Mouse (Mus musculus): ENCODE results near the gene Cadm3. TPM values are rescaled to one million over a fixed set of nuclear protein-coding genes. Genes with fewer than 3 reads are reported as not detected.

Cadm3 gene
- total RNA-seq (2015; ENCODE audit: low replicate concordance) (not detected in 2 replicates), total RNA-seq (2017; ENCODE audit: low replicate concordance) (7.8 TPM in 2 replicates)

DNA sequence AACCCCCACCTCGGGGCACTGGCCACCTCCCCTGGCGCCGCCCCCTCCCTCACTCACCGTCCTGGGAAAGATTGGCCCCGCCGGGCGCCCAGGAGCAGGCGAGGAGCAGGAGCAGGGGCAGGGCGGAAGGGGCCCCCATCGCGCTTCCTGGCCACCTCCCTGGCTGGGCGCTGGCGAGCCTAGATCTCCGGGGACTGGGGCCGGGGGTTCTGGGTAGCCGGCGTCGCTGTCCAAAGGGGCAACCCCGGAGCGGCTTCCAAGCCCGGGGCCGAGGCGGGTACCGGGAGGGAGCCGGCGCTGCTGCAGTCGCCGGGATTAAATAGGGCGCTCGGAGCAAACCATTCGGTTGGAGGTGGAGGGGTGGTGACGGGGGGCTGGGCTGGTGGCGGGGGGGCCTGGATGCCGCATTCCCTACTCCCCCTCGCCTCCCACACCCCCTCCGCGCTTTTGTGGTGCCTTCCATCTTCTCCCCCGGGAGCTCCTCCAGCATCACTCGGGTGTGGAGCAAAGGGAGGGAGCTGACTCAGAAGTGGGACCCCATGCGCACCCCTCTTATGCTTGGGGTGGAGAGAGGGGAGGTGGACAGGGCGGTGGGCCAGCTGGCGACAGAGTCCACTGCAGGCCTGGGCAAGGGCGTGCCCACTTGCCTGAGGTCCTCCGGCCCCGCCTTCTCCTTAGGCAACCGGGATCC is at the start of gene Cadm3:
Gene Cadm3 (minus strand): TSS at position 340 of the 691 bp plus-strand sequence.
- ATAC-seq (replicated peaks; ENCODE audit: low FRiP score, poor library complexity, severe bottlenecking), result 0 out of 2 replicates have a peak, but pooled peaks have one; percentile 17

GRCm38 (mm10) chr1:173414631-173415030 is 47.1 kb upstream of the Cadm3 start:
- no peak for ATAC-seq (replicated peaks; ENCODE audit: low FRiP score, poor library complexity, severe bottlenecking)

GRCm38 (mm10) chr1:173411863-173412262 is 44.4 kb upstream of the Cadm3 start:
- no peak for ATAC-seq (replicated peaks; ENCODE audit: low FRiP score, poor library complexity, severe bottlenecking)

GRCm38 (mm10) chr1:173409066-173409465 is 41.6 kb upstream of the Cadm3 start:
- ATAC-seq (replicated peaks; ENCODE audit: low FRiP score, poor library complexity, severe bottlenecking), result no peak

- no peak for ATAC-seq (replicated peaks; ENCODE audit: low FRiP score, poor library complexity, severe bottlenecking)
Observed at GRCm38 (mm10) chr1:173404696-173405309, 37.3 kb upstream of the Cadm3 start.

DNA sequence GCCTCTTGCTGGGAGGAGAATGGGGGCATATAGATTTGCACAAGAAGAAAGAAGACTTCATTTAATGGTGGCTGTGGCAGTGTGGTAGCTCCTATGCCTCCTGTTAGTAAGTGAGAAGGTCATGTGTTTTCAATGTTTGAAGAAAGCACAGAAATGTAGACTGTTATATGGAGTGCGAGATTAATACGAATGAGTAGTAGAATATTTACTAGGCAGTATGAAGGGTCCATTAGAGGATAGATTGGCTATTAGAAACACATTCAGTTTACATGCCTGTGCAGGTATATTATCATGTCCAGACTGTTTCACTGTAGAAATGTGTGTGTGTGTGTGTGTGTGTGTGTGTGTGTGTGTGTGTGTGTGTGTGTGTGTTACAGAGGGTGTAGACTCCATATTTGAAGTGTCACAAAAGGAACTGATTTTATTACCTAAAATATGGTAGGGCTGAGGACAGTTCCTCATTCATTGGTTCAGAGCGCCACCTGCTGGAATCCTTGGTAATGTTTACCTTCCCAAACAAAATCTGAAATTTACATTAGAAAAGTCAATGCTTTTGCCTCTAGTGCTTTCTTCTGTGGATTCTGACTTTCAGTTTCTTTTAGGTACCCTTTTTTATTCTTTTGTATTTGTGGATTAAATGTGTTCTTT is 31.0 kb upstream of the Cadm3 start:
- peak; percentile 50; the same call in 1 of the 2 replicates for ATAC-seq (replicated peaks; ENCODE audit: low FRiP score, poor library complexity, severe bottlenecking)

DNA sequence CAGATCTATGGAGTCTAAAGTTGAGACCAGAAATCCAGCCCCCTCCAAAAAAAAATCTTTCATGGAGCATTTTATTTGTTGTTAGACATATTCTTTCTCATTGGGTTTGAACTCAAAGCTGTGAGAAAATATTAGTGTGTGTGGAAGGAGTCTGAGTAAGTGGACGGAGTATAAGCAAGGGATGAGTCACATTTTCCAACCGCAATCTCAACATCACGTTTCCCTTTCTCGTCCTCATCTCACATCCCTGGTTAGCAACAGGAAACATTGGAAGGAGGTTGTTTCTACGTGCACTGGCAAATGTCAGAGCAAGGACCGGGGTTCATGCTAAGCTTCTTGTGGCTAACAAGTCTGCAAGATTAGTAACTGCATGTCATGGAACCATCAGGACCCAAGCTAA is 24.3 kb upstream of the Cadm3 start:
- no peak for ATAC-seq (replicated peaks; ENCODE audit: low FRiP score, poor library complexity, severe bottlenecking)

DNA sequence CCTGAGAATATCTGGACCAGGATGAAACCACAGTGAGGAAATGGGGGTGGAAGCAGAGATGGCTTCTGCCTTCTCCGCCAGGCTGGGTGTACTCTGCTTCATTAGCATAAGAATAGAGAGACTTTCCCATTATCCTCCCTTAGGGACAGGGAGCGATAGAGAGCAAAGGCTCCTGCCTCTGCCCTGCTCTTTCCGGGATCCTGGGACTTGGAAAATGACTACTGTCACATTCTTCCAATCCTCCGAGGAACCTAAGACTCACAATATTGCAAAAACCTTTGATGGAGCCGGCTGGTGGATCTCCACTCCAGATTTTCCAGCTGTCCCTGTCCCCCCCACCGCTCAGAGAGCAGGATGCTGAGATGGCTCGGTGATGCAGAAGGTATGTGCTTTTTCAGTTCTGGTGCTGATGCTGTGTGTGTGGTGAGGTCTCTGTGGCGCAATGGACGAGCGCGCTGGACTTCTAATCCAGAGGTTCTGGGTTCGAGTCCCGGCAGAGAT is 22.5 kb upstream of the Cadm3 start:
- ATAC-seq (replicated peaks; ENCODE audit: low FRiP score, poor library complexity, severe bottlenecking), result no peak

DNA sequence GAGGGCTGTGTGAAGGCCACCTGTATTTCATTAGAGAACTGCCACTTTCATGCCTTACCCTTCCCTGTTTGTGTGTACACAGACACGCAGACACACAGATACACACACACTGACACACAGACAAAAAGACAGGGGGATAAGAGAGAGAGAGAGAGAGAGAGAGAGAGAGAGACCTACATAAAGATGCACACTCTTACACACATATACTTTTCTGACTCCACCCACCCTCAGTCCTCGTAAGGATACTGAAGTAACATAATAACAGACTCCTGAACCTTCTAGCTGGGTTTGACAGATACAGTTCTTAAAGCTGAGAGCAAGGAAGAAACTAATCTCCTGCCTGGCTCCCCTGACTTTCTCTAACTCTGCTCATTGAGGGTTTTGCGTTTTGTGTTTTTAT is 21.9 kb upstream of the Cadm3 start:
- no peak for ATAC-seq (replicated peaks; ENCODE audit: low FRiP score, poor library complexity, severe bottlenecking)

DNA sequence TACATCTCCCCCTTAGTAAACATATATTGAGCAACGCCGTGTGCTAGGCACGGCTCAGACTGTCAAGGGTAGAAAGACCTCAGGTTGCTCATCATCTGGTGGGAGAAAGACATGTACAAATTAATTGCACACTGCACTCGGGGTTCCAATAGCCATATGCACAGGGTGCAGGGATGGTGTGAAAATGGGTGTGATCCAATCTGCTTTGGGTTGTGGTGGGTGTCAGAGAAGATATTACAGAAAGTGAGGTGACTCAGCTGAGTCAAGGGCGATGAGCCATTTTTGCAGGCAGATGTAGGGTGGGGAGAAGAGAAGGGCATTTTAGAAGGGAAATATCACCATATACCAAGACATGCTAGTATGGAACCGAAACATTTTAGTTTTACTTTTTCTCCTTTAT is 13.9 kb upstream of the Cadm3 start:
- no peak for ATAC-seq (replicated peaks; ENCODE audit: low FRiP score, poor library complexity, severe bottlenecking)

DNA sequence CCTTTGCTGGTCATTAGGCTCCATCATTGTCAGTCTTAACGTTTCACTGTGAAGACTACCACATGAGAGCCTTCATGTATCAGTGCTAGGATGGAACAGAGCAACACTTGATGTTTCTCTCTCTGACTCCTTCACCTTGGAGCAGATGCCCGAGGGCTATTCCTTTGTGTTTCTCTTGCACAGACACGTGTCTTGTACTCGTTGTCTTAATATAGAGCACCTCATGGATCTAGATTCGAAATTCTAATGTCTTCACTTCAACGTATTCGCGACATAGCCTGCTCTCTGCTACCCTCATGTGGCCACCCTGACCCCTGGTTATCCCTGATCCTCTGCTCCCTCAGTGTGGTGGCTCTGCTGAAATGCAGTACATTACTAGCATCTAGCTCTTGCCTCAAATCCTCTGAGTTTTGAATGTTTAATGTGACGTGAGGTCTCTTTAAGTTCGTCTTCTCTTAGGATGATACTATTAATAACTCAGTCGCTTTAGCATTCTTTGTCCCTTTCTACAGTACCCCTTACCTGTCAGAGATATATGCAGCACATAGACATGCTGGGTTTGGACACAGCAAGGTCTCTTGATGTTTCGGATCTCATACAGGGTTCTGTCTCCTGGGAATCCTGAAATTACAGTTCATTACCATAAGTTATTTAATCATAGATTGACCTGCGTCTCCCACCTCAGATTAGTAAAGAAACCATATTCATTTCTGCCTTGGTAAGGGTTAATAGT is 10.1 kb upstream of the Cadm3 start:
- ATAC-seq (replicated peaks; ENCODE audit: low FRiP score, poor library complexity, severe bottlenecking), result peak; percentile 75

DNA sequence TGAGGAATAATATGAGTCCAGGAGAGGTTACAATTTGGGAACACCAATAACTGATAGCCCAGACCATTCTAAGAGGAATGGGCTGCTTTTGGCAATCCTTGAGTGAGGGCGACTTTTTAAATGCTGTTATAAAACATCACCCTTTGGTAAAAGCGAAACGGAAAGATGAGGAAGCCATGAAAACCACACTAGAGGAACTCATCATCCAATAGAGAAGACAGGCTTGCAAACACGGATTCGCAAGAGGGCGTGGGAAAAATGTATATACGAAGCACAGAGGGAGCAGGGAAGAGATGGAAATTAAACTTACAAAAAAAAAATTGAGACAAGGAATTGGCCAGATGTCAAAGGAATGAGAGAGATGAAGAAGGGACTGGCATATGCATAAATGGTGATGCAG is 6.5 kb upstream of the Cadm3 start:
- no peak for ATAC-seq (replicated peaks; ENCODE audit: low FRiP score, poor library complexity, severe bottlenecking)

DNA sequence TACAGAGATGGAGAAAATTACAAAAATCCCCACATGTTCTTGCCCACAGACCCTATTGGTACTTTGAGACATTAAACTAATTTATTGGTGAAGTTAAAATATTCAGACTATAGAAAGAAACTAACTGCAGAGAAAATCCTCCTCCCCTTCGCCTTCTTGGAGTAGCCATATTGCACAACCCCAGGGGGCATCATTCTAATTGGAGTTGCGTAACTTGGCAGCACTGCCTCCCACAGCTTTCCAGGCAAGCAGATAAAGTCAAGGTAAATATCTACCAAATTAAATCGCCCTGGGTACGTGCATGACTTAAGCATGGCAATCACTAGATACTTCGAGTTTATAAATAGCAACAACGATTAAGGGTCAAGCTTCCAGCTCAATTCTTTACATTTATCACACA is 4.1 kb upstream of the Cadm3 start:
- no peak for ATAC-seq (replicated peaks; ENCODE audit: low FRiP score, poor library complexity, severe bottlenecking)

GRCm38 (mm10) chr1:173370456-173370855 is 3.0 kb upstream of the Cadm3 start:
- ATAC-seq (replicated peaks; ENCODE audit: low FRiP score, poor library complexity, severe bottlenecking), result no peak

GRCm38 (mm10) chr1:173369611-173370010 is 2.1 kb upstream of the Cadm3 start:
- no peak for ATAC-seq (replicated peaks; ENCODE audit: low FRiP score, poor library complexity, severe bottlenecking)

DNA sequence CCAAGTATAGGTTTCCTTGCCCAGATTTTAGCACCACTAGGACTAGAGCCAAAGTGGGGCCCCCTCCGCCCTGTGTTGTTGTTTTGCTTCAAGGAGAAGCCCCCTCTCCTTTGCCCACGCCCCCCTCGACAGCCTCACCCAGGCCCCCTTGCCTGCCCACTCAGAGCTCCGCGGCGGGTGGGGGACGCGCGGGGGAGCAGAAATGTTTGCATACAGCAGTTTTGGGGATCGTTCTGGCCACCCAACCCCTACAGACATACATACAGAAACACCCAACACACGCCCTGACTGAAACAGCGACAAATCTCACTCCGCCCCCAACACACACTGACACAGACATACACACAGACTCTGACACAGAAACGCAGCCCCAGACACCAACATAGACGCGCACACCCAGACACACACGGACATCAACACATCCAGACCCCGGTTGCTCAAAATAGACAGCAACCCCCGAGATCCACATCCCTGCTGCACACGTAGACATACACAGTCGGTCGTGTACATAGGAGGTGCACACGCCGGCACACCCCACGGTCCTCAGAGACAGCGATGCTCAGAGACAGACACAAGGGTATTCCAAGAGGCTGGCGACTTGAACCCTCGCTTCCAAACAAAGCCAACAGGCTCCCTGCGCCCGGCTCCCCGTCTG is 667 bp downstream of the Cadm3 start:
- ATAC-seq (replicated peaks; ENCODE audit: low FRiP score, poor library complexity, severe bottlenecking), result no peak

- peak; percentile 66 for ATAC-seq (replicated peaks; ENCODE audit: low FRiP score, poor library complexity, severe bottlenecking)
Observed at GRCm38 (mm10) chr1:173365970-173366409, 1.5 kb downstream of the Cadm3 start.

GRCm38 (mm10) chr1:173364125-173364800 is 3.2 kb downstream of the Cadm3 start:
- ATAC-seq (replicated peaks; ENCODE audit: low FRiP score, poor library complexity, severe bottlenecking), result no peak

- no peak for ATAC-seq (replicated peaks; ENCODE audit: low FRiP score, poor library complexity, severe bottlenecking)
Observed at GRCm38 (mm10) chr1:173363436-173363835, 4.1 kb downstream of the Cadm3 start.
